Mouse (Mus musculus): ENCODE data around the gene Crbn. TPM values are rescaled to one million over a fixed set of nuclear protein-coding genes. Genes with fewer than 3 reads are reported as not detected.

The Crbn gene
- total RNA-seq, 4 experiments from 2014 or later: 99.0 to 118 (median 107) TPM

DNA sequence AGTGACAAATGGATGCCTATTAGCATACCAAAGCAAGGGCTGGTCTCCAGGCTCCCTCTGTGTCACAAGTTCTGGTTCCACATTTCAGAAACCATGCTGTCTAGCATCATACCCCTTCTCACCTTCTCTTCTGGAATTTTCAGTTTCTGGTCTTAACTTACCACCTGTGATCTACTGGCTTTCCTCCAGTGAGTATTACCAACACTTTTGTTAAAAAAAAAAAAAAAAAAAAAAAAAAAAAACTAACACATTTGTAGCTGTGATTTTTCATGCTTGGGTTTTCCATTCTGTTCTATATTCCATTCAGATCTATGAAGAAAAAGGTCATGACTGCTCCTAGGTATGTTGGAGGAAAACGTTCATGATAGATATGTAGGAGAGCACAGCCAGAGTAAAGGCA is 34.0 kb downstream of the Crbn start:
- no peak for DNase-seq (ENCODE audit: low spot score in 2 of 2)

- DNase-seq (ENCODE audit: low spot score in 2 of 2): no peak
Measured at GRCm38 (mm10) chr6:106761486-106761885, 38.4 kb downstream of the Crbn start.

DNA sequence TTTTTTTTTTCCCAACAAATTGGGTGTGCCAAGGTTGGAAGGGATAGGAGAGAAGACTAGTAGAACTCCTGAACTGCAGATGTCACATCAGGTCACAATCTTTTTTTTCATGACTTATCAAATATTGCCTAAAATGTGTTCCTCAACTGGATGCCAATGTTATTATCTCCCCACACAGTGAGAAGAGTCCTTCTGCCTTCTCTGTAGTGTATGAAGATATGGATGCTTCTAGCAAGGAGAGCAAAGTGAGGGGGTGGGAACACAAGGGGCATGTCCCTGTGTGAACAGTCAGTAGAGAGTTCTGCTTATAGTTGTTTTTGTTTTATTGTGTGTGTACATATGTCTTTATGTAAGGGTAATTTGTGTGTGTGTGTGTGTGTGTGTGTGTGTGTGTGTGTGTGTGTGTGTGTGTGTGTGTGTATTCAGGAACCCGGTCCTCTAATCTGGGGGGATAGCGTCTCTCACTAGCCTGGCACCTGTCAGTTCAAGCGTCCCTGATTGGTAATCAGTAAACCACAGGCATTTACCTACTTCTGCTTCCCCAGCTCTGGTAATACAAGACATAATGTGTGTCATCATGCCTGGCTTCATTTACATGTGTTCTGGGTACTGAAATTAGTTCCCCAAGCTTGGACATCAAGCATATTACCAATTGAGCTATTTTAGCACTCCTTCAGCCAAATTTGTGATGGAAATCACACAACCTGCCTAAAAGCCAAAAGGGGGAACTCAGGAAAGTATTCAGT is 39.2 kb downstream of the Crbn start:
- no peak for DNase-seq (ENCODE audit: low spot score in 2 of 2)

GRCm38 (mm10) chr6:106758299-106758698 is 41.6 kb downstream of the Crbn start:
- DNase-seq (ENCODE audit: low spot score in 2 of 2): no peak

DNA sequence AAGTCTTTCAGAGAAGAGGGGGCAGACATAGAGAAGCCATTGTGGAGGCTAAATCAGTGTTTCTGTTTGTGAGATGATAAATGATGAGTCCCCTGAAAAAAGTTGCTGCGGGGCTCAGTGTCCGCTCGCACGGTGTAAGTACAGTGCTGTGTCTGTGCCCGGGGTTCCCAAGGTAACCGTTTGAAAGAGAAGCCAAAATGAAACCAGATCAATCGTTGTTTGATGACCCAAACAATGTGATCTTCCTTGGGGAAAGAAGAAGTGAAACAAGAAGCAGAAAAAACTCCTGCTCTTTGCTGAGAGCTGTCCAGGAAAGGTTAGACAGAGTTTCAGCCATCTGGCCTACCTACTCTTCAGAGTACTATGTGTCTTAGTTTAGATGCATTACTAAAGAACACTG is 49.6 kb downstream of the Crbn start:
- DNase-seq (ENCODE audit: low spot score in 2 of 2): no peak

GRCm38 (mm10) chr6:106748887-106749388 is 50.9 kb downstream of the Crbn start, which contains the start of gene Il5ra:
Il5ra (minus strand) TSS chr6:106749037.
- no peak for DNase-seq (ENCODE audit: low spot score in 2 of 2)

DNA sequence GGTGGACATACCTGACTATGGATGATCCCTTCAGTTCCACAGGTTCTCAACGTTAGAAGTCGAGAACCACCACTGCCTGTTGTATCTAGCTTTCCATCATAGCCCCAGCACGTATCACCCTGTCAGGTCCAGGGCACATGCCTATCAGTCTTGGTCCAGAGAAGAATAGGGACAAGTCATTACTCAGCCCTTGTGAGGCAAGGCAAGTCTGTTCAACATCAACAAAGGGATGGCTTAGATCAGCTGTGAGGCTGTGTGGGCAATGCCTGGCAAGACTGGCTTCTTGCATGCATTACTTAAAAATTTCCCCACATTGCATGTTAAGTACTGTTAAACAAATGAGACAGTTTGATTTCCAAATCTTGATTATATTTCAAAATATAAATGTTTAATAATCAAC is 52.1 kb downstream of the Crbn start:
- no peak for DNase-seq (ENCODE audit: low spot score in 2 of 2)

- no peak for DNase-seq (ENCODE audit: low spot score in 2 of 2)
Measured at GRCm38 (mm10) chr6:106747251-106747650, 52.6 kb downstream of the Crbn start.

- DNase-seq (ENCODE audit: low spot score in 2 of 2): no peak
Measured at GRCm38 (mm10) chr6:106745673-106746394, 54.0 kb downstream of the Crbn start.

DNA sequence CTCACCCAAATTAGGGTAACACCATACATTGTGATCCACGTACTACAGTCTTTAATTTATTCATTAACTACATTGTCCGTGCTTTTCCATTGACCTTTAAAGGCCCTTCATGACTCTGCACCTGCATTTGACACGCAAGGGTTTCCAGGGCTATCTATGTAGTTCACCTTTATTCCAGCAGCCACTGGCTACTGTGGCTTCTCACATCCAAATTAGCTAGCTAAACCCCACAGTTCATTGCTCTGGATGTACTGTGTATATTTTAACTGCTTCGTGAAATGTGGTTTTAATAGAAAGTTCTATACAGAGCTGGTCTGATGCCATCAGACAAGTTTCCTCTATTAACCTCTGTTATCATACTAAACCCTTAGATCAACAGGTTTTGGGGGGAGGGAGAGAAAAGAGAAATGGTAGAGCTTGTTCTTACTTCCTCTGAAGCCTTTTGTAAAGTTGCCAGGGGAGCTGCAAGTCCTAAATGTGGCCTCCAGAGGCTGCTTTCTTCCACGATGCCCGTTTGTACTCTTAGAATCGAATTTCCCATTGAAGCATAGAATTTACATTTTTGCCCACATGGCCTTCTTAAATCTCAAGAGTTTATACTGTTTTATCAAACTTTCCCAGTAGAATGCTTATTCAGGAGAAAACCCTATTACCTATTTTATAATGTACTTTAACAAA is 56.2 kb downstream of the Crbn start:
- no peak for DNase-seq (ENCODE audit: low spot score in 2 of 2)

- no peak for DNase-seq (ENCODE audit: low spot score in 2 of 2)
Measured at GRCm38 (mm10) chr6:106740244-106740825, 59.5 kb downstream of the Crbn start.

- DNase-seq (ENCODE audit: low spot score in 2 of 2): no peak
Measured at GRCm38 (mm10) chr6:106738229-106738628, 61.6 kb downstream of the Crbn start.

- DNase-seq (ENCODE audit: low spot score in 2 of 2): no peak
Measured at GRCm38 (mm10) chr6:106732563-106732962, 67.3 kb downstream of the Crbn start.

Other genes starting within 250 kb of the Crbn start
- gene Il5ra, start 51.0 kb downstream of the Crbn start, total RNA-seq (2022): not detected
- 10 to 100 TPM; 46.1 to 56.2 (median 49.9) TPM for gene Trnt1, start 31.0 kb downstream of the Crbn start, total RNA-seq (2022)

All from left cerebral cortex, adult 8-10 months (tissue).